Mouse (Mus musculus) brain, embryonic 14.5 days (tissue): Measurements from ENCODE around the gene Myo19.

ENCODE experiments used
- CTCF ChIP-seq: fragments of 200-500 bp; IDR thresholded peaks from 2 replicates; pipeline ENCODE4 v1.5.1; 2012; ENCODE audit warnings: inconsistent platforms, mild to moderate bottlenecking, moderate library complexity, borderline replicate concordance; ENCODE audit not compliant: insufficient read depth, insufficient read length; ENCODE audit errors: extremely low read depth
- POLR2A ChIP-seq: fragments of 200-500 bp; IDR thresholded peaks from 2 replicates; pipeline ENCODE4 v1.6.1; 2012; ENCODE audit warnings: mild to moderate bottlenecking, inconsistent platforms, borderline replicate concordance; ENCODE audit not compliant: poor library complexity, insufficient read depth, insufficient read length, severe bottlenecking; ENCODE audit errors: extremely low read depth

DNA sequence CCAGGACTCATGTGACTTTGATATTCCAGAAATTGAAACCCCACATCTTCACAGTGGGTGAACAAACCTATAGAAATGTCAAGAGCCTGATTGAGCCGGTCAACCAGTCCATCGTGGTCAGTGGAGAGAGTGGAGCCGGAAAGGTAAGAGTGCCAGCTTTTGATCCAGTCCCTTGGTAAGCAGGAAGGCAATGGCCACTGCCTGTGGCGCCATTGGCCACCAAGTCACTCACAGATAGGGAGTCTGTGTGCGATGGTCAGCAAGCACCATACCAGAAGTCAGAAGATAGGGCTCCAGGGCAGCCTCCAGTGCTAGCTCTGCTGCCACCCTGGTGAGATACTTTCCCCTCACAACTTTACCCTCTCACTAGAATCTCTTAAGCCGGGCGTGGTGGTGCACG, 8.1 kb downstream of the Myo19 start:
- TF ChIP-seq CTCF (no peak), POLR2A (no peak)
